Mouse (Mus musculus) embryonic facial prominence, embryonic 15.5 days (tissue): ENCODE data around the gene Ptprn2. TPM values are rescaled to one million over a fixed set of nuclear protein-coding genes. Genes with fewer than 3 reads are reported as not detected.

Experiments
- ATAC-seq: fragments of 200-750 bp; cut with Nextera tagmentation; 2 replicates; pipeline ENCODE4 v1.8.0; 2017; ENCODE audit warnings: low read depth, moderate TSS enrichment; ENCODE audit not compliant: insufficient number of reproducible peaks, low FRiP score, low TSS enrichment
- H3K27ac ChIP-seq: fragments of 300-500 bp; sonication (generic); replicated peaks from 2 replicates; pipeline ENCODE4 v1.5.1; 2015; ENCODE audit warnings: mild to moderate bottlenecking, inconsistent platforms
- H3K27me3 ChIP-seq: fragments of 300-500 bp; sonication (generic); 2 replicates; pipeline ENCODE4 v1.6.1; 2015; ENCODE audit warnings: inconsistent platforms
- H3K36me3 ChIP-seq: fragments of 300-500 bp; sonication (generic); 2 replicates; pipeline ENCODE4 v1.6.1; 2015; ENCODE audit warnings: mild to moderate bottlenecking, inconsistent platforms
- H3K4me1 ChIP-seq: fragments of 300-500 bp; sonication (generic); 2 replicates; pipeline ENCODE4 v1.6.1; 2015; ENCODE audit warnings: inconsistent platforms
- H3K4me2 ChIP-seq: fragments of 300-500 bp; sonication (generic); replicated peaks from 2 replicates; pipeline ENCODE4 v1.6.1; 2015; ENCODE audit warnings: mild to moderate bottlenecking, inconsistent platforms
- H3K4me3 ChIP-seq: fragments of 300-500 bp; sonication (generic); replicated peaks from 2 replicates; pipeline ENCODE4 v1.5.1; 2015; ENCODE audit warnings: mild to moderate bottlenecking, inconsistent platforms
- H3K9ac ChIP-seq: fragments of 300-500 bp; sonication (generic); 2 replicates; pipeline ENCODE4 v1.6.1; 2015; ENCODE audit warnings: inconsistent platforms
- H3K9me3 ChIP-seq: fragments of 300-500 bp; sonication (generic); replicated peaks from 2 replicates; pipeline ENCODE4 v1.6.1; 2016; ENCODE audit warnings: inconsistent platforms
- WGBS: fragments of 180-500 bp; shearing (Covaris S2); methylation state at CpG from one replicate; pipeline ENCODE4 v1.1.7; 2015; 5-methylcytosine and 5-hydroxymethylcytosine counted together
- polyA plus RNA-seq: library from polyadenylated mRNA; unstranded; fragments of >200 nt; fragmentation: Nextera tagmentation; extraction: Ambion mirVana; gene quantifications from 2 replicates; pipeline ENCODE4 v1.2.1, GENCODE M21; 2015

Gene Ptprn2
- polyA plus RNA-seq, 1 experiment from 2014 or later: 0.12 TPM

- peaks cover 8% of the 10 kb centered on the region for H3K4me1 ChIP-seq
- H3K27ac ChIP-seq: no peak overlapping the region
- H3K36me3 ChIP-seq: no peaks in the 10 kb centered on the region
- H3K9ac ChIP-seq: no peak overlapping the region
- H3K4me3 ChIP-seq: no peak overlapping the region
- WGBS: 62% methylated on average over 17 of the region's 17 CpGs
- ATAC-seq: no peak
- no peaks in the 10 kb centered on the region for H3K9me3 ChIP-seq
- H3K27me3 ChIP-seq: no peaks in the 10 kb centered on the region
- no peak overlapping the region for H3K4me2 ChIP-seq
These were observed 760.5 kb downstream of the Ptprn2 start for GRCm38 (mm10) chr12:117245885-117246478.

GRCm38 (mm10) chr12:117250465-117250864 lies 764.9 kb downstream of the Ptprn2 start:
- Histone ChIP-seq H3K9me3 (no peaks in the 10 kb centered on the region), H3K27me3 (no peaks in the 10 kb centered on the region), H3K4me2 (no peak overlapping the region), H3K27ac (no peak overlapping the region), H3K4me3 (no peak overlapping the region), H3K4me1 (peaks cover 19% of the 10 kb centered on the region), H3K36me3 (no peaks in the 10 kb centered on the region), H3K9ac (no peak overlapping the region)
- 0% methylated on average over 6 of the region's 6 CpGs for WGBS
- ATAC-seq: 0 out of 2 replicates have a peak, but pooled peaks have one; percentile 27

- WGBS: 18% methylated on average over 11 of the region's 11 CpGs
- peaks cover 19% of the 10 kb centered on the region for H3K4me1 ChIP-seq
- 0 out of 2 replicates have a peak overlapping the region, but pooled peaks have one; percentile 3 for H3K27ac ChIP-seq
- no peaks in the 10 kb centered on the region for H3K27me3 ChIP-seq
- H3K36me3 ChIP-seq: no peaks in the 10 kb centered on the region
- H3K9me3 ChIP-seq: no peaks in the 10 kb centered on the region
- ATAC-seq: peak; percentile 70
- H3K4me2 ChIP-seq: no peak overlapping the region
- H3K4me3 ChIP-seq: no peak overlapping the region
- no peak overlapping the region for H3K9ac ChIP-seq
These were observed 766.3 kb downstream of the Ptprn2 start for GRCm38 (mm10) chr12:117251663-117252425.

GRCm38 (mm10) chr12:117252426-117252779 lies 766.9 kb downstream of the Ptprn2 start:
- peaks cover 19% of the 10 kb centered on the region for H3K4me1 ChIP-seq
- ATAC-seq: no peak
- no peak overlapping the region for H3K4me2 ChIP-seq
- H3K4me3 ChIP-seq: no peak overlapping the region
- H3K9ac ChIP-seq: no peak overlapping the region
- no peaks in the 10 kb centered on the region for H3K36me3 ChIP-seq
- 39% methylated on average over 3 of the region's 3 CpGs for WGBS
- no peaks in the 10 kb centered on the region for H3K9me3 ChIP-seq
- no peaks in the 10 kb centered on the region for H3K27me3 ChIP-seq
- no peak overlapping the region for H3K27ac ChIP-seq

GRCm38 (mm10) chr12:117254356-117254755 lies 768.8 kb downstream of the Ptprn2 start:
- no peaks in the 10 kb centered on the region for H3K9me3 ChIP-seq
- no peak overlapping the region for H3K27ac ChIP-seq
- 79% methylated on average over 9 of the region's 9 CpGs for WGBS
- H3K9ac ChIP-seq: no peak overlapping the region
- H3K4me2 ChIP-seq: no peak overlapping the region
- H3K36me3 ChIP-seq: no peaks in the 10 kb centered on the region
- no peak overlapping the region for H3K4me3 ChIP-seq
- no peak for ATAC-seq
- no peaks in the 10 kb centered on the region for H3K27me3 ChIP-seq
- H3K4me1 ChIP-seq: peaks cover 19% of the 10 kb centered on the region

GRCm38 (mm10) chr12:117255325-117255724 lies 769.8 kb downstream of the Ptprn2 start:
- no peak overlapping the region for H3K27ac ChIP-seq
- no peaks in the 10 kb centered on the region for H3K27me3 ChIP-seq
- no peaks in the 10 kb centered on the region for H3K36me3 ChIP-seq
- peaks cover 17% of the 10 kb centered on the region for H3K4me1 ChIP-seq
- no peak for ATAC-seq
- H3K4me3 ChIP-seq: no peak overlapping the region
- no peaks in the 10 kb centered on the region for H3K9me3 ChIP-seq
- WGBS: 46% methylated on average over 6 of the region's 6 CpGs
- no peak overlapping the region for H3K9ac ChIP-seq
- H3K4me2 ChIP-seq: no peak overlapping the region

- Histone ChIP-seq H3K9ac (no peak overlapping the region), H3K4me1 (peaks cover 12% of the 10 kb centered on the region), H3K9me3 (no peaks in the 10 kb centered on the region), H3K4me3 (no peak overlapping the region), H3K27me3 (no peaks in the 10 kb centered on the region), H3K4me2 (no peak overlapping the region), H3K36me3 (no peaks in the 10 kb centered on the region), H3K27ac (no peak overlapping the region)
- 78% methylated on average over 2 of the region's 2 CpGs for WGBS
- no peak for ATAC-seq
These were observed 770.3 kb downstream of the Ptprn2 start for GRCm38 (mm10) chr12:117255776-117256342.

GRCm38 (mm10) chr12:117256849-117257204 lies 771.3 kb downstream of the Ptprn2 start:
- Histone ChIP-seq H3K4me3 (no peak overlapping the region), H3K9me3 (no peaks in the 10 kb centered on the region), H3K36me3 (no peaks in the 10 kb centered on the region), H3K27ac (no peak overlapping the region), H3K9ac (no peak overlapping the region), H3K27me3 (no peaks in the 10 kb centered on the region), H3K4me1 (0 out of 2 replicates have a peak, but pooled peaks cover 3% of the 10 kb centered on the region), H3K4me2 (no peak overlapping the region)
- WGBS: 78% methylated on average over 5 of the region's 5 CpGs
- ATAC-seq: no peak

- Histone ChIP-seq H3K36me3 (no peaks in the 10 kb centered on the region), H3K27ac (no peak overlapping the region), H3K4me1 (0 out of 2 replicates have a peak, but pooled peaks cover 2% of the 10 kb centered on the region), H3K4me3 (no peak overlapping the region), H3K4me2 (no peak overlapping the region), H3K9me3 (no peaks in the 10 kb centered on the region), H3K9ac (no peak overlapping the region), H3K27me3 (no peaks in the 10 kb centered on the region)
- ATAC-seq: no peak
- WGBS: 29% methylated on average over 20 of the region's 20 CpGs
These were observed 771.8 kb downstream of the Ptprn2 start for GRCm38 (mm10) chr12:117257205-117257920.

- Histone ChIP-seq H3K9ac (no peak overlapping the region), H3K27me3 (no peaks in the 10 kb centered on the region), H3K4me2 (no peak overlapping the region), H3K36me3 (no peaks in the 10 kb centered on the region), H3K4me1 (no peaks in the 10 kb centered on the region), H3K9me3 (no peaks in the 10 kb centered on the region), H3K27ac (no peak overlapping the region), H3K4me3 (no peak overlapping the region)
- WGBS: 51% methylated on average over 12 of the region's 12 CpGs
- no peak for ATAC-seq
These were observed 772.5 kb downstream of the Ptprn2 start for GRCm38 (mm10) chr12:117257921-117258497.
